Mouse (Mus musculus) hindbrain, embryonic 12.5 days (tissue): ENCODE data around the gene Parn. TPM values are rescaled to one million over a fixed set of nuclear protein-coding genes. Genes with fewer than 3 reads are reported as not detected.

Source experiments
- ATAC-seq: fragments of 200-750 bp; cut with Nextera tagmentation; 2 replicates; pipeline ENCODE4 v1.8.0; 2017; ENCODE audit warnings: moderate TSS enrichment; ENCODE audit not compliant: low FRiP score
- H3K27ac ChIP-seq: fragments of 300-500 bp; sonication (generic); 2 replicates; pipeline ENCODE4 v1.5.1; 2016; ENCODE audit warnings: mild to moderate bottlenecking
- H3K27me3 ChIP-seq: fragments of 300-500 bp; sonication (generic); 2 replicates; pipeline ENCODE4 v1.6.1; 2016; ENCODE audit warnings: mild to moderate bottlenecking
- H3K36me3 ChIP-seq: fragments of 300-500 bp; sonication (generic); 2 replicates; pipeline ENCODE4 v1.6.1; 2016; ENCODE audit warnings: mild to moderate bottlenecking
- H3K4me1 ChIP-seq: fragments of 300-500 bp; sonication (generic); 2 replicates; pipeline ENCODE4 v1.6.1; 2016
- H3K4me2 ChIP-seq: fragments of 300-500 bp; sonication (generic); replicated peaks from 2 replicates; pipeline ENCODE4 v1.6.1; 2016; ENCODE audit warnings: mild to moderate bottlenecking
- H3K4me3 ChIP-seq: fragments of 300-500 bp; sonication (generic); 2 replicates; pipeline ENCODE4 v1.5.1; 2016; ENCODE audit warnings: mild to moderate bottlenecking
- H3K9ac ChIP-seq: fragments of 300-500 bp; sonication (generic); 2 replicates; pipeline ENCODE4 v1.6.1; 2016; ENCODE audit warnings: mild to moderate bottlenecking, moderate library complexity
- H3K9me3 ChIP-seq: fragments of 300-500 bp; sonication (generic); replicated peaks from 2 replicates; pipeline ENCODE4 v1.6.1; 2016; ENCODE audit warnings: mild to moderate bottlenecking
- WGBS: fragments of 180-500 bp; shearing (Covaris S2); methylation state at CpG from one replicate; pipeline ENCODE4 v1.1.7; 2016; 5-methylcytosine and 5-hydroxymethylcytosine counted together
- polyA plus RNA-seq: library from polyadenylated mRNA; unstranded; fragments of >200 nt; fragmentation: Nextera tagmentation; extraction: Ambion mirVana; gene quantifications from 2 replicates; pipeline ENCODE4 v1.2.1, GENCODE M21; 2016

Gene Parn
- polyA plus RNA-seq, 1 experiment from 2014 or later, result 44.0 TPM

DNA sequence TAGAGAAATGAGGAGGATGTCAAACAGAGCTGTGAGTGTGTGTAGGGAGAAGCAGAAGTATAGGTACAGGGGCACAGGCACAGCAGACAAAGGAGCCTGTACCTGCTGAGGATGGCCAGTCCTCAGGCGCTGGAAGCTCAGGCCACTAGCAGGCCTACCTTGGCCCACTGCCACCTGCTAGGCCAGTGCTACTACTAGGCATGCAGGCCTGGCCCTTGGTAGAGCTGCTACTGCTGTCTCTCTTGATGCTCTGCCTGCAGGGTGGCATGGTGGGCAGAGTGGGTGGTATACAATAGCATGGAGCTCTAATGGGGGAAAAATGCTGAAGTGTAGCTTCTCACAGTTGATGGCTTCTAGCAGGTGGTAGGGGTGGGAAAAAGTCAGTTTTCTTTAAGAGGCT is 88.0 kb downstream of the Parn start:
- H3K27ac ChIP-seq, result no peak overlapping the region
- no peak for ATAC-seq
- 76% methylated on average over 1 of the region's 1 CpGs for WGBS

DNA sequence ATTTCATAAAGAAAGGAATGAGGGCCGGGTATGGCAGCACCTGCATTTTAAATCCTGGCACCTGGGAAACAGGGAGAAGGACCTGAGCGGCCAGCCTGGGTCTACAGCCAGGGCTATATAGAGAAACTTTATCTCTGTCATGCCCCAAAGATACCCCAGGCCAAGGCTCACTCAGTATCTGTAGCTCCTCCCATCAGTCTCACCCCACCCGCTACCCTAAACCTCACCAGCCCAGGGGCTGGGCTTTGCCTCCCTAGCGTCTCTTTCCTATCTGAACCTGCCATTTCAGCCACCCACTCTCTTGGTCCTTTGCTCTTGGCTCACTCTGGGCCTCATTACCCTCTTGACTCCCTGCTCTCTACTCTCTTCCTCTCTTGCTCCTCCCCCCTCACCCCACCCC is 92.7 kb downstream of the Parn start:
- WGBS, result 86% methylated on average over 4 of the region's 4 CpGs
- no peak for ATAC-seq
- no peaks in the 10 kb centered on the region for H3K4me1 ChIP-seq
- H3K27me3 ChIP-seq, result no peaks in the 10 kb centered on the region
- no peak overlapping the region for H3K4me3 ChIP-seq
- H3K27ac ChIP-seq, result no peak overlapping the region
- H3K9ac ChIP-seq, result no peak overlapping the region
- no peak overlapping the region for H3K4me2 ChIP-seq
- no peaks in the 10 kb centered on the region for H3K36me3 ChIP-seq
- H3K9me3 ChIP-seq, result no peaks in the 10 kb centered on the region

More for the DNA sequence above, 88.0 kb downstream of the Parn start:
- H3K9ac ChIP-seq, result no peak overlapping the region
- no peak overlapping the region for H3K4me2 ChIP-seq
- H3K4me1 ChIP-seq, result no peaks in the 10 kb centered on the region
- no peaks in the 10 kb centered on the region for H3K27me3 ChIP-seq
- H3K36me3 ChIP-seq, result 0 out of 2 replicates have a peak, but pooled peaks cover 3% of the 10 kb centered on the region
- no peaks in the 10 kb centered on the region for H3K9me3 ChIP-seq
- no peak overlapping the region for H3K4me3 ChIP-seq

DNA sequence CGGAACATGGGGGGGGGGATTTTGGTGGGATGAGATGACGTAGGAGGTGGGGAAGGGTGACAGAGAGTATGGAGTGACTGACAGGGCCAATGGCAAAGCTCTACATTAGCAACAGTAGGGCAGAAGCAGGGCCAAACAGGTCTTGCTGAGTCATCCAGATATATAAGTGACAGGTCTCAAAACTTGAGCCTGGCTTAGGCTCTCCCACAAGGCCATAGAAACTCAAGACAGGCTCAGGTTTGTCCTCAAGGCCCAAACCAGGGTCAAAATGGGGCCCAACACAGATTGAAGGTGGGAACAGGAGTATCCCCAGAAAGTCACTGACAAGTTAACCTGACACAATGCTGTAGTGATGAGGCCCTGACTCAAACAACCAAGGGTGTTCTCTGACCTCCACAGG is 99.7 kb downstream of the Parn start:
- WGBS, result 95% methylated on average over 2 of the region's 2 CpGs
- H3K27ac ChIP-seq, result no peak overlapping the region
- ATAC-seq, result no peak
- H3K36me3 ChIP-seq, result no peaks in the 10 kb centered on the region
- no peaks in the 10 kb centered on the region for H3K9me3 ChIP-seq
- no peak overlapping the region for H3K4me3 ChIP-seq
- H3K9ac ChIP-seq, result no peak overlapping the region
- no peaks in the 10 kb centered on the region for H3K4me1 ChIP-seq
- no peak overlapping the region for H3K4me2 ChIP-seq
- H3K27me3 ChIP-seq, result no peaks in the 10 kb centered on the region

GRCm38 (mm10) chr16:13567614-13568013 is 100.4 kb downstream of the Parn start:
- Histone ChIP-seq H3K4me2 (no peak overlapping the region), H3K36me3 (no peaks in the 10 kb centered on the region), H3K9me3 (no peaks in the 10 kb centered on the region), H3K27me3 (no peaks in the 10 kb centered on the region), H3K4me3 (no peak overlapping the region), H3K9ac (no peak overlapping the region), H3K27ac (no peak overlapping the region), H3K4me1 (no peaks in the 10 kb centered on the region)
- ATAC-seq, result no peak
- WGBS, result 88% methylated on average over 1 of the region's 1 CpGs

DNA sequence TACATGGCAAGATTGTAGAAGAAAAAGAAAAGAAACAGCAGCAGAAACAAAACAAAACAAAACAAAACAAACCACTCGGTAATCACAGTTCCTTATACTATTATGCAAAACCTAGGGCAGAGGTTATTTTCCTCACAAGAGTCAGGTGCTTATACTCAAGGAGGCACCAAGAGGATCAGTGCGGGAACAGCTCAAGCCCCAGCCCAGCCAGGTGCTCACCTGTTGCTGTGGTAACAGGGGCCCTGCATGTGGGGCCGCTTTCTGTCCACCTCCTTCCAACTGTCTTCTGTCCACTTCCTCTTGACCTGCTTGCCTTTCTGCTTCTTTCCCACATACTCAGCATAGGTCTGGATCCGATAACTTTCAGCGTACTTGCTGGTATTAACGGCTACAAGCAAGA is 101.6 kb downstream of the Parn start:
- Histone ChIP-seq H3K9me3 (no peaks in the 10 kb centered on the region), H3K27me3 (no peaks in the 10 kb centered on the region)
- 91% methylated on average over 6 of the region's 6 CpGs for WGBS

DNA sequence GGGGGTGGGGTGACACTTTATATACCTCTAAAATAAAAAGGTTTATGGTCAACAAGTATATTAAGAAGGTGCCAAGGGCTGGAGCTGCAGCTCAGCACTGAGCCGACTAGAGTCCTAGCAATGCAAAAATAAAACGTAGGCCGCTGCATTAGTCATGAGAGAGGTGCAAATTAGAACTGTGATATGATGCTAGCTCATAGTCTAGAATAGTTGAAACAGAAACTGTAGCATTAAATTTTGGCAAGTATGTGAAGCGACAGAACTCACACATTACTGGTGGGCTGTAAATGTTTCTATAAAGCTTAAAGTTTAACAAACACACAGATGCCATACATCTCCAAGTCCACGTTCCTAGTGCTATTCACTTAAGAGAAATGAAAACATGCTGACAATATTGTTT is 102.7 kb downstream of the Parn start:
- H3K4me3 ChIP-seq, result no peak overlapping the region
- H3K36me3 ChIP-seq, result no peaks in the 10 kb centered on the region
- WGBS, result 95% methylated on average over 5 of the region's 5 CpGs
- no peaks in the 10 kb centered on the region for H3K27me3 ChIP-seq
- H3K27ac ChIP-seq, result no peak overlapping the region
- ATAC-seq, result no peak
- H3K9ac ChIP-seq, result no peak overlapping the region
- H3K9me3 ChIP-seq, result no peaks in the 10 kb centered on the region
- H3K4me1 ChIP-seq, result no peaks in the 10 kb centered on the region
- no peak overlapping the region for H3K4me2 ChIP-seq

More for the DNA sequence above, 101.6 kb downstream of the Parn start:
- no peak overlapping the region for H3K4me3 ChIP-seq
- ATAC-seq, result no peak
- no peaks in the 10 kb centered on the region for H3K36me3 ChIP-seq
- H3K9ac ChIP-seq, result no peak overlapping the region
- H3K27ac ChIP-seq, result no peak overlapping the region
- H3K4me1 ChIP-seq, result no peaks in the 10 kb centered on the region
- no peak overlapping the region for H3K4me2 ChIP-seq

- H3K4me2 ChIP-seq, result no peak overlapping the region
- no peak overlapping the region for H3K27ac ChIP-seq
- ATAC-seq, result no peak
- 0 out of 2 replicates have a peak, but pooled peaks cover 3% of the 10 kb centered on the region for H3K36me3 ChIP-seq
- H3K9ac ChIP-seq, result no peak overlapping the region
- H3K9me3 ChIP-seq, result no peaks in the 10 kb centered on the region
- no peak overlapping the region for H3K4me3 ChIP-seq
- WGBS, result 81% methylated on average over 2 of the region's 2 CpGs
- no peaks in the 10 kb centered on the region for H3K4me1 ChIP-seq
- no peaks in the 10 kb centered on the region for H3K27me3 ChIP-seq
Measured at GRCm38 (mm10) chr16:13557784-13558183, 110.2 kb downstream of the Parn start.

- Histone ChIP-seq H3K4me3 (no peak overlapping the region), H3K27ac (no peak overlapping the region), H3K4me1 (no peaks in the 10 kb centered on the region), H3K27me3 (no peaks in the 10 kb centered on the region), H3K9me3 (no peaks in the 10 kb centered on the region), H3K36me3 (0 out of 2 replicates have a peak, but pooled peaks cover 3% of the 10 kb centered on the region), H3K9ac (no peak overlapping the region), H3K4me2 (no peak overlapping the region)
- WGBS, result 87% methylated on average over 9 of the region's 9 CpGs
- ATAC-seq, result no peak
Measured at GRCm38 (mm10) chr16:13556954-13557470, 111.0 kb downstream of the Parn start.

DNA sequence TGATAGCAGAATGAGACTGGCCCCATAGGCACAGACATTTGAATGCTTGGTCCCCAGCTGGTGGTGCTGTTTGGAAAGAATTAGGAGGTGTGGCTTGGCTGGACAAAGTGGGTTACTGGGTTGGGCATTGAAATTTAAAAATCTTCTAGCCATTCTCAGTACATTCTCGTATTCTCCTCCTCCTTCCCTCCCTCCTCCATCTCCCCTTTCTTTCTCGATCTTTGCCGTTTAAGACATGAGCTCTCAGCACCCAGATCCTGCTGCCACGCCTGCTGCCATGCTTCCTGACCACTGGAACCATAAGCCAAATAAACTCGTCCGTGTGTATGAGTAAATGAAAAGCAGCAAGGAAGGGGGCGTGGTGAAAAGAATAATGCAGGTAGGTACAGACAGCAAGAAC is 111.5 kb downstream of the Parn start:
- Histone ChIP-seq H3K4me2 (no peak overlapping the region), H3K4me1 (no peaks in the 10 kb centered on the region), H3K9ac (no peak overlapping the region), H3K4me3 (no peak overlapping the region), H3K9me3 (no peaks in the 10 kb centered on the region), H3K36me3 (0 out of 2 replicates have a peak, but pooled peaks cover 3% of the 10 kb centered on the region), H3K27me3 (no peaks in the 10 kb centered on the region), H3K27ac (no peak overlapping the region)
- no peak for ATAC-seq
- 93% methylated on average over 7 of the region's 7 CpGs for WGBS

DNA sequence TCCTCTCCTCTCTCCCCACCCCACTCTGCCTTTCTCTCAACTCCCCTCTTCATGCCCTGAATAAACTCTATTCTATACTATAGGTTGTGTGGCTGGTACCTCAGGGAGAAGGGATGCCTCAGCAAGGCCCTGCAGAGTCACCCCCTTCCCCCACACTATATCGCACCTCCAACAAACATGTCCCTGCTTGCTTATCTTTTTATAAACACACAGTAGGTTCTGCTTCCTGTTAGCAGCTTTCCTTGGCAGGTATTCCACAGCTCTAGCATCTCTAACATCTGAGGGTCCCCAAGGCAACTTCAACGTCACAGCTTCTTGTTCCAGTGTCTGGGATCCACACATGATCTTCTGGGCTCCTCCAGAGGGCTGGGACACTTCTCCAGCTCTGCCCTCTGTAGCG is 117.3 kb downstream of the Parn start:
- no peak overlapping the region for H3K9ac ChIP-seq
- H3K9me3 ChIP-seq, result peaks cover 24% of the 10 kb centered on the region
- H3K4me3 ChIP-seq, result no peak overlapping the region
- no peak overlapping the region for H3K27ac ChIP-seq
- no peaks in the 10 kb centered on the region for H3K4me1 ChIP-seq
- ATAC-seq, result no peak
- H3K4me2 ChIP-seq, result no peak overlapping the region
- WGBS, result 93% methylated on average over 3 of the region's 3 CpGs
- H3K27me3 ChIP-seq, result no peaks in the 10 kb centered on the region
- peaks cover 27% of the 10 kb centered on the region for H3K36me3 ChIP-seq

DNA sequence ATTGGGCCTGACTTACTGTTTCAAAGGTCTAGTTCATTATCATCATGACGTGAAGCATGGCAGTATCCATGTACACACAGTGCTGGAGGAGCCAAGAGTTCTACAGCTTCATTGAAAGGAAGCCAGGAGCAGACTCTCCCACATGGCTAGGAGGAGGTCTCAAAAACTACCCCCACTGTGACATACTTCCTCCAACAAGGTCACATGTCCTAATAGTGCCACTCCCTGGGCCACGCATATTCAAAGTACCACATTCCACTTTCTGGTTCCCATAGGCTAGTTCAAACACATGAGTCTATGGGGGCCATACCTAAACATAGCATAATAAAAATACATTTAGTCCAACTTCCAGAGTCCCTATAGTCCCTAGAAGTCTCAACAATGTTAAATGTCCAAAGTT is 118.0 kb downstream of the Parn start:
- no peak for ATAC-seq

GRCm38 (mm10) chr16:13541816-13542215 is 126.2 kb downstream of the Parn start:
- ATAC-seq, result no peak
- Histone ChIP-seq H3K9me3 (peaks cover 17% of the 10 kb centered on the region), H3K36me3 (peaks cover 13% of the 10 kb centered on the region), H3K4me3 (no peak overlapping the region), H3K27ac (no peak overlapping the region), H3K4me1 (0 out of 2 replicates have a peak, but pooled peaks cover 3% of the 10 kb centered on the region), H3K4me2 (no peak overlapping the region), H3K27me3 (no peaks in the 10 kb centered on the region), H3K9ac (no peak overlapping the region)
- WGBS, result 76% methylated on average over 4 of the region's 4 CpGs

More for the DNA sequence above, 118.0 kb downstream of the Parn start:
- Histone ChIP-seq H3K4me2 (no peak overlapping the region), H3K27ac (no peak overlapping the region), H3K4me3 (no peak overlapping the region), H3K36me3 (peaks cover 27% of the 10 kb centered on the region), H3K9me3 (peaks cover 28% of the 10 kb centered on the region), H3K27me3 (no peaks in the 10 kb centered on the region), H3K9ac (no peak overlapping the region), H3K4me1 (no peaks in the 10 kb centered on the region)
- 94% methylated on average over 2 of the region's 2 CpGs for WGBS

DNA sequence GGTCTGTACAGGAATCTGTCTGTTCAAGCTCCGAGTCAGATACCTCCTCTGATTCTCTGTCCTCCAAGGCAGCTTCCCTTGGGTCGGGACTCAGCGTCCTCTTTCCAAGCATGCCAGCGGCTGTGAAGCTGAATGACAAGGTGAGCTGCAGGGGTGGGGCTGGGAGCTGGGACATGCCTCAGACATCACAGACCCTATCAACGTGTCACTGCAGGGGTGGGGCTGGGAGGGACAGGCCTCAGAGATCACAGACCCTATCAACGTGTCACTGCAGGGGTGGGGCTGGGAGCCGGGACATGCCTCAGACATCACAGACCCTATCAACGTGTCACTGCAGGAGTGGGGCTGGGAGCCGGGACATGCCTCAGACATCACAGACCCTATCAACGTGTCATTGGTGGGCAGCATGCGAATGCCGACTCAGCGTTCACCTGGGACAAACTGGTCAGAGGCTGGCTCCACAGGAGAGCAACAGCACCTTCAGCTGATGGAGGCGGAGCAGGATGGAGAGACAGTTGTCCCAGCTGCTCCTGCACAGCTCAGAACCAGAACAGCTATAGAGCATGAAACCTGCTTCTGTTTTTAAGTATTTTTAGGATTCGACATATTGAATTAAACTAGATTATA is 126.7 kb downstream of the Parn start:
- Histone ChIP-seq H3K9me3 (peaks cover 12% of the 10 kb centered on the region), H3K4me1 (0 out of 2 replicates have a peak, but pooled peaks cover 3% of the 10 kb centered on the region), H3K36me3 (peaks cover 7% of the 10 kb centered on the region; the same call in 1 of the 2 replicates), H3K27ac (no peak overlapping the region), H3K4me2 (no peak overlapping the region), H3K4me3 (no peak overlapping the region), H3K27me3 (no peaks in the 10 kb centered on the region), H3K9ac (no peak overlapping the region)
- no peak for ATAC-seq
- 80% methylated on average over 15 of the region's 15 CpGs for WGBS
